ENCODE assay signal across 45 mouse cellular contexts in the genomic region with DNA sequence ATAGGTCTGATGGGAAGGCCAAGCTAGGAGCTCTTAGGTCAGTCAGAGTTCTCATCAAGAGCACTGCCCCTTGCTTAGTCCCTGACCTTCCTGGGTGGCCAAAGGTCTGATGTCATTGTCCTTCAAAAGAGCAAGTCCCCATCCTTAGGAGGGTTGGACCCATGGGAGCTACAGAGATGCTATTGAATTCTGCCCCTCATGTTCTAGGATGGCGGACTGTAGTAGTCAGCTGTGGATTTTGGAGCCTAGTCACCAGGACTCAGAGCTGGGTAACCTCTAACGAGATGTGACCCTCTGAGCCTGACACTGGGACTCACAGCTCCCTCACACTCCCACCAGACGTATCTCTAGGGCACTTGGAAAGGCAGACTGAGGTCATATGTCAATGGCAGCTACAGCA. TPM values are rescaled to one million over a fixed set of nuclear protein-coding genes. Genes with fewer than 3 reads are reported as not detected.
"Had no signal": no experiment of that assay in that cellular context is flagged by ENCODE, and none has a peak within 500 bp of the region (broad histone marks: within the 10 kb centered on the region; RNA-seq: fewer than 3 reads in every experiment).

No protein-coding gene starts in this region.

- H3K27me3 ChIP-seq: limb, embryonic 12.5 days; limb, embryonic 13.5 days; limb, embryonic 15.5 days; liver, embryonic 12.5 days; liver, embryonic 13.5 days; liver, embryonic 15.5 days; lung, embryonic 15.5 days; midbrain, embryonic 12.5 days had no signal

- H3K4me3 ChIP-seq: left cerebral cortex, adult 2 months; limb, embryonic 10.5 days; limb, embryonic 12.5 days; limb, embryonic 13.5 days; limb, embryonic 15.5 days; liver, embryonic 12.5 days; liver, embryonic 13.5 days; liver, embryonic 15.5 days; lung, embryonic 15.5 days; megakaryocyte, embryonic 14.5 days; midbrain, embryonic 10.5 days; midbrain, embryonic 12.5 days; midbrain, embryonic 13.5 days; myocyte had no signal

- H3K36me3 ChIP-seq: limb, embryonic 10.5 days; limb, embryonic 12.5 days; limb, embryonic 13.5 days; limb, embryonic 15.5 days; liver, embryonic 12.5 days; liver, embryonic 13.5 days; liver, embryonic 15.5 days; lung, embryonic 15.5 days; midbrain, embryonic 10.5 days; midbrain, embryonic 12.5 days; midbrain, embryonic 13.5 days had no signal

- DNase-seq: left cerebral cortex, postnatal 4 days; liver, embryonic 13.5 days; lung, adult 18-20 months; lung, adult 2 months; lung, embryonic 14.5 days; lung, postnatal 10 days; lung, postnatal 14 days; lung, postnatal 36 days; lung, postnatal 4 days; midbrain, embryonic 14.5 days had no signal

- H3K4me1 ChIP-seq: limb, embryonic 10.5 days; limb, embryonic 12.5 days; limb, embryonic 13.5 days; limb, embryonic 15.5 days; liver, embryonic 12.5 days; liver, embryonic 13.5 days; liver, embryonic 15.5 days; lung, embryonic 15.5 days; midbrain, embryonic 10.5 days; midbrain, embryonic 12.5 days; midbrain, embryonic 13.5 days had no signal

- H3K27ac ChIP-seq: left cerebral cortex, adult 2 months; limb, embryonic 10.5 days; limb, embryonic 12.5 days; limb, embryonic 13.5 days; limb, embryonic 15.5 days; liver, embryonic 12.5 days; liver, embryonic 13.5 days; liver, embryonic 14.5 days; liver, embryonic 15.5 days; lung, embryonic 15.5 days; macrophage; midbrain, embryonic 10.5 days; midbrain, embryonic 12.5 days; midbrain, embryonic 13.5 days had no signal

- H3K9ac ChIP-seq: limb, embryonic 12.5 days; limb, embryonic 13.5 days; limb, embryonic 15.5 days; liver, embryonic 12.5 days; liver, embryonic 13.5 days; liver, embryonic 14.5 days; liver, embryonic 15.5 days; lung, embryonic 14.5 days; lung, embryonic 15.5 days; midbrain, embryonic 12.5 days; midbrain, embryonic 13.5 days had no signal

- H3K4me2 ChIP-seq: limb, embryonic 12.5 days; limb, embryonic 13.5 days; limb, embryonic 15.5 days; liver, embryonic 11.5 days; liver, embryonic 12.5 days; liver, embryonic 13.5 days; liver, embryonic 15.5 days; lung, embryonic 14.5 days; lung, embryonic 15.5 days; midbrain, embryonic 12.5 days; midbrain, embryonic 13.5 days had no signal

- H3K9me3 ChIP-seq: limb, embryonic 10.5 days; limb, embryonic 12.5 days; limb, embryonic 13.5 days; limb, embryonic 15.5 days; liver, embryonic 12.5 days; liver, embryonic 13.5 days; liver, embryonic 15.5 days; lung, embryonic 15.5 days; midbrain, embryonic 10.5 days; midbrain, embryonic 12.5 days; midbrain, embryonic 13.5 days had no signal

- ATAC-seq: liver, embryonic 12.5 days; lung, postnatal 0 days; midbrain, embryonic 13.5 days; midbrain, embryonic 16.5 days had no signal

RNA-seq across cellular contexts. Expression of a gene that starts 9.4 kb away (rescaled TPM):
- total RNA-seq: left cerebral cortex, adult 18-20 months; left cerebral cortex, adult 2 months; left cerebral cortex, adult 8-10 months; left cerebral cortex, postnatal 10 days; left cerebral cortex, postnatal 14 days; left cerebral cortex, postnatal 25 days; left cerebral cortex, postnatal 36 days; left cerebral cortex, postnatal 4 days; liver, adult 2 months; megakaryocyte progenitor cell, adult 5-6 weeks; megakaryocyte, adult 5-6 weeks; megakaryocyte-erythroid progenitor cell, adult 5-6 weeks; midbrain, postnatal 0 days; monocyte, adult 5-6 weeks had no signal
- polyA plus RNA-seq: limb, embryonic 10.5 days; limb, embryonic 11.5 days; limb, embryonic 12.5 days; limb, embryonic 14.5 days; limb, embryonic 15.5 days; liver, adult 2 months; liver, embryonic 11.5 days; liver, embryonic 12.5 days; liver, embryonic 13.5 days; liver, embryonic 14.5 days; liver, embryonic 15.5 days; liver, embryonic 16.5 days; lung, adult 2 months; lung, embryonic 14.5 days; lung, embryonic 15.5 days; lung, embryonic 16.5 days; lung, postnatal 0 days; macrophage; midbrain, embryonic 10.5 days; midbrain, embryonic 12.5 days; midbrain, embryonic 13.5 days; midbrain, embryonic 14.5 days; midbrain, embryonic 16.5 days; midbrain, postnatal 0 days; myocyte; neural tube, embryonic 11.5 days had no signal

RNA-seq across cellular contexts. Expression of a gene that starts 58.5 kb away (rescaled TPM):
- total RNA-seq: liver, adult 2 months; megakaryocyte progenitor cell, adult 5-6 weeks; megakaryocyte, adult 5-6 weeks; megakaryocyte-erythroid progenitor cell, adult 5-6 weeks; midbrain, postnatal 0 days; monocyte, adult 5-6 weeks had no signal
- polyA plus RNA-seq: limb, embryonic 10.5 days; limb, embryonic 11.5 days; limb, embryonic 12.5 days; limb, embryonic 15.5 days; liver, adult 2 months; liver, embryonic 11.5 days; liver, embryonic 12.5 days; liver, embryonic 13.5 days; liver, embryonic 14.5 days; liver, embryonic 15.5 days; liver, embryonic 16.5 days; lung, adult 2 months; lung, embryonic 14.5 days; lung, embryonic 15.5 days; lung, embryonic 16.5 days; lung, postnatal 0 days; macrophage; midbrain, embryonic 14.5 days; myocyte; neural tube, embryonic 11.5 days had no signal
